Mouse (Mus musculus): Measurements from ENCODE around the gene Gm20388.

DNA sequence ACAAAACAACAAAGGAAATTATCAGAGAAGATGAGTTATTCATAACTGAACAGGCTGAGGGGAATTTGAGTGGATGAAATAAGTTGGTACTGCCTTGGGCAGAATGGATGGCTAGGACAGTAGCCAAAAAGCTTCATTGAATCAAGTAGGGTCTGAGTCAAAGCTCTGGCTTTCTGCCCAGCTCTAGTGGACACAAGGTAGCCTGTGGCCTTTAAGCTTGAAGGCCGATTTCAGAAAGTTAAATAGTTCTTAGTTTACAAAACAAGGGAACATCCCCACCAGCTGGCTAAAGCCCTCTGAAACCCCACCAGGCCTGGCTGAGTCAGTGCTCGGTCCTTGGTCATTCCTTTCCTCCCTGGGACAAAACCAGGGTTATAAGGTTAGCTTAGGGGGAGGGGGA lies 3606.0 kb downstream of the Gm20388 start:
- TF ChIP-seq POLR2A (IDR thresholded peaks at IDR 0.05; ENCODE audit: insufficient read depth, low read length) (no peak), CTCF (IDR thresholded peaks at IDR 0.05; ENCODE audit: low read depth, low read length) (no peak)

All from ES-Bruce4 (cell line).